Mouse (Mus musculus) heart, postnatal 0 days (tissue): ENCODE data around the gene Rgs7bp. TPM values are rescaled to one million over a fixed set of nuclear protein-coding genes. Genes with fewer than 3 reads are reported as not detected.
"Not testable (repeated sequence)": the region's sequence is repeated elsewhere in the genome, so short reads cannot be mapped to it uniquely, and the experiment has no call there.

Experiments used
- ATAC-seq: fragments of 200-750 bp; cut with Nextera tagmentation; 2 replicates; pipeline ENCODE4 v1.8.0; 2017; ENCODE audit warnings: low read depth, moderate number of reproducible peaks, moderate library complexity; ENCODE audit not compliant: insufficient read depth
- DNase-seq: peaks from one replicate; pipeline ENCODE4 v3.0.0-alpha.2; 2016; ENCODE audit warnings: low spot score
- H3K27ac ChIP-seq: fragments of 300-500 bp; sonication (generic); 2 replicates; pipeline ENCODE4 v1.5.1; 2014; ENCODE audit warnings: low read depth, mild to moderate bottlenecking
- H3K27me3 ChIP-seq: fragments of 300-500 bp; sonication (generic); 2 replicates; pipeline ENCODE4 v1.6.1; 2014; ENCODE audit warnings: low read length, mixed read lengths; ENCODE audit not compliant: control insufficient read depth, insufficient read depth
- H3K36me3 ChIP-seq: fragments of 300-500 bp; sonication (generic); replicated peaks from 2 replicates; pipeline ENCODE4 v1.6.1; 2014; ENCODE audit warnings: low read length, mixed read lengths; ENCODE audit not compliant: control insufficient read depth, insufficient read depth
- H3K4me1 ChIP-seq: fragments of 300-500 bp; sonication (generic); 2 replicates; pipeline ENCODE4 v1.6.1; 2014; ENCODE audit warnings: antibody characterized with exemption; ENCODE audit not compliant: control insufficient read depth, insufficient read depth
- H3K4me2 ChIP-seq: fragments of 300-500 bp; sonication (generic); 2 replicates; pipeline ENCODE4 v1.6.1; 2014; ENCODE audit warnings: low read depth, mild to moderate bottlenecking, low read length, moderate library complexity
- H3K4me3 ChIP-seq: fragments of 300-500 bp; sonication (generic); 2 replicates; pipeline ENCODE4 v1.5.1; 2014; ENCODE audit warnings: low read depth, low read length
- H3K9ac ChIP-seq: fragments of 300-500 bp; sonication (generic); replicated peaks from 2 replicates; pipeline ENCODE4 v1.6.1; 2014; ENCODE audit warnings: low read depth, low read length, mixed read lengths
- H3K9me3 ChIP-seq: fragments of 300-500 bp; sonication (generic); replicated peaks from 2 replicates; pipeline ENCODE4 v1.6.1; 2016; ENCODE audit warnings: low read length; ENCODE audit not compliant: control insufficient read depth
- CTCF ChIP-seq: IDR thresholded peaks from 2 replicates; pipeline ENCODE4 v1.5.1; 2016; ENCODE audit warnings: antibody characterized with exemption, control low read depth, low read depth
- EP300 ChIP-seq: IDR thresholded peaks from 2 replicates; pipeline ENCODE4 v1.6.1; 2016; ENCODE audit warnings: antibody characterized with exemption, low read depth
- WGBS: fragments of 180-500 bp; shearing (Covaris S2); extraction: QIAGEN DNeasy Blood & Tissue Kit; methylation state at CpG from one replicate; pipeline ENCODE4 v1.1.7; 2014; 5-methylcytosine and 5-hydroxymethylcytosine counted together
- polyA plus RNA-seq: library from polyadenylated mRNA; unstranded; fragments of >200 nt; fragmentation: Nextera tagmentation; extraction: Ambion mirVana; gene quantifications from 2 replicates; pipeline ENCODE4 v1.2.1, GENCODE M21; 2015
- total RNA-seq: library from RNA; depleted of rRNA; stranded (reverse); fragments of >200 nt; gene quantifications from 2 replicates; pipeline ENCODE4 v1.2.3, GENCODE M21; 2014; ENCODE audit warnings: low replicate concordance

Rgs7bp gene
- total and polyA plus RNA-seq, 2 experiments from 2014 or later = 1.8 to 2.7 TPM

- no peaks in the 10 kb centered on the region for H3K9me3 ChIP-seq
- ATAC-seq (no peak), DNase-seq (no peak)
- WGBS = 67% methylated on average over 6 of the region's 6 CpGs
- no peaks in the 10 kb centered on the region for H3K36me3 ChIP-seq
- H3K27me3 ChIP-seq = no peaks in the 10 kb centered on the region
- H3K4me2 ChIP-seq = no peak overlapping the region
- no peaks in the 10 kb centered on the region for H3K4me1 ChIP-seq
- no peak overlapping the region for H3K27ac ChIP-seq
- H3K4me3 ChIP-seq = no peak overlapping the region
- no peak overlapping the region for H3K9ac ChIP-seq
- no peak for TF ChIP-seq EP300
- TF ChIP-seq CTCF = no peak
Measured at GRCm38 (mm10) chr13:104931635-104932532, 122.8 kb downstream of the Rgs7bp start.

GRCm38 (mm10) chr13:104930814-104931213 is 123.9 kb downstream of the Rgs7bp start:
- no peaks in the 10 kb centered on the region for H3K9me3 ChIP-seq
- no peak for ATAC-seq
- 64% methylated on average over 3 of the region's 3 CpGs for WGBS

GRCm38 (mm10) chr13:104918663-104919062 is 136.1 kb downstream of the Rgs7bp start:
- ATAC-seq (no peak), DNase-seq (no peak)
- H3K27ac ChIP-seq = no peak overlapping the region
- no peaks in the 10 kb centered on the region for H3K9me3 ChIP-seq
- H3K9ac ChIP-seq = no peak overlapping the region
- no peak overlapping the region for H3K4me2 ChIP-seq
- no peaks in the 10 kb centered on the region for H3K36me3 ChIP-seq
- no peaks in the 10 kb centered on the region for H3K27me3 ChIP-seq
- H3K4me1 ChIP-seq = no peaks in the 10 kb centered on the region
- no peak overlapping the region for H3K4me3 ChIP-seq
- WGBS = 77% methylated on average over 16 of the region's 16 CpGs
- TF ChIP-seq CTCF = peak; percentile 40; the same call in 1 of the 2 replicates
- TF ChIP-seq EP300 = no peak

More at GRCm38 (mm10) chr13:104930814-104931213, 123.9 kb downstream of the Rgs7bp start:
- H3K4me3 ChIP-seq = no peak overlapping the region
- H3K9ac ChIP-seq = no peak overlapping the region
- H3K27me3 ChIP-seq = no peaks in the 10 kb centered on the region
- H3K27ac ChIP-seq = no peak overlapping the region
- no peaks in the 10 kb centered on the region for H3K4me1 ChIP-seq
- H3K4me2 ChIP-seq = no peak overlapping the region
- TF ChIP-seq EP300 (no peak), CTCF (no peak)
- DNase-seq = no peak
- H3K36me3 ChIP-seq = no peaks in the 10 kb centered on the region

- H3K9ac ChIP-seq, H3K27me3 ChIP-seq, H3K36me3 ChIP-seq, H3K27ac ChIP-seq, H3K4me3 ChIP-seq, H3K4me1 ChIP-seq, H3K4me2 ChIP-seq, ATAC-seq, H3K9me3 ChIP-seq, DNase-seq: not testable (repeated sequence)
- 79% methylated on average over 6 of the region's 6 CpGs for WGBS
Measured at GRCm38 (mm10) chr13:104916771-104917170, 138.0 kb downstream of the Rgs7bp start.

GRCm38 (mm10) chr13:104916106-104916505 is 138.6 kb downstream of the Rgs7bp start:
- Histone ChIP-seq H3K9me3 (no peaks in the 10 kb centered on the region), H3K4me1 (no peaks in the 10 kb centered on the region), H3K4me3 (no peak overlapping the region), H3K27ac (no peak overlapping the region), H3K27me3 (no peaks in the 10 kb centered on the region), H3K9ac (no peak overlapping the region), H3K4me2 (no peak overlapping the region), H3K36me3 (no peaks in the 10 kb centered on the region)
- DNase-seq = no peak
- ATAC-seq = no peak
- no peak for TF ChIP-seq EP300
- no peak for TF ChIP-seq CTCF
- WGBS = 100% methylated on average over 2 of the region's 2 CpGs
